Mouse (Mus musculus) lung, postnatal 0 days (tissue): ENCODE results near the gene Olfr830. TPM values are rescaled to one million over a fixed set of nuclear protein-coding genes. Genes with fewer than 3 reads are reported as not detected.
"Not testable (repeated sequence)": the region's sequence is repeated elsewhere in the genome, so short reads cannot be mapped to it uniquely, and the experiment has no call there.

Experiments used
- ATAC-seq: fragments of 200-750 bp; cut with Nextera tagmentation; 2 replicates; pipeline ENCODE4 v1.8.0; 2017; ENCODE audit warnings: moderate library complexity
- DNase-seq: peaks from one replicate; pipeline ENCODE4 v3.0.0-alpha.2; 2016; ENCODE audit warnings: low spot score
- H3K27ac ChIP-seq: fragments of 300-500 bp; sonication (generic); 2 replicates; pipeline ENCODE4 v1.5.1; 2014; ENCODE audit warnings: antibody characterized with exemption, mild to moderate bottlenecking, low read length, mixed read lengths
- H3K27me3 ChIP-seq: fragments of 300-500 bp; sonication (generic); replicated peaks from 2 replicates; pipeline ENCODE4 v1.6.1; 2014; ENCODE audit warnings: low read length, mixed read lengths; ENCODE audit not compliant: insufficient read depth
- H3K36me3 ChIP-seq: fragments of 300-500 bp; sonication (generic); 2 replicates; pipeline ENCODE4 v1.6.1; 2014; ENCODE audit warnings: low read length, mixed read lengths; ENCODE audit not compliant: insufficient read depth
- H3K4me1 ChIP-seq: fragments of 300-500 bp; sonication (generic); 2 replicates; pipeline ENCODE4 v1.6.1; 2014; ENCODE audit warnings: antibody characterized with exemption, low read depth, low read length, mixed read lengths; ENCODE audit not compliant: insufficient read depth
- H3K4me2 ChIP-seq: fragments of 300-500 bp; sonication (generic); replicated peaks from 2 replicates; pipeline ENCODE4 v1.6.1; 2014; ENCODE audit warnings: low read depth, mild to moderate bottlenecking, low read length, moderate library complexity, mixed read lengths
- H3K4me3 ChIP-seq: fragments of 300-500 bp; sonication (generic); 2 replicates; pipeline ENCODE4 v1.5.1; 2014; ENCODE audit warnings: low read depth, low read length
- H3K9ac ChIP-seq: fragments of 300-500 bp; sonication (generic); replicated peaks from 2 replicates; pipeline ENCODE4 v1.6.1; 2014; ENCODE audit warnings: low read depth, mild to moderate bottlenecking
- H3K9me3 ChIP-seq: fragments of 300-500 bp; sonication (generic); 2 replicates; pipeline ENCODE4 v1.6.1; 2016; ENCODE audit warnings: low read length, mixed read lengths
- CTCF ChIP-seq: IDR thresholded peaks from 2 replicates; pipeline ENCODE4 v1.5.1; 2016; ENCODE audit warnings: antibody characterized with exemption, mild to moderate bottlenecking
- EP300 ChIP-seq: IDR thresholded peaks from 2 replicates; pipeline ENCODE4 v1.6.1; 2016; ENCODE audit warnings: antibody characterized with exemption, mild to moderate bottlenecking, control low read depth
- WGBS: fragments of 180-500 bp; shearing (Covaris S2); extraction: QIAGEN DNeasy Blood & Tissue Kit; methylation state at CpG from one replicate; pipeline ENCODE4 v1.1.7; 2014; 5-methylcytosine and 5-hydroxymethylcytosine counted together
- polyA plus RNA-seq: library from polyadenylated mRNA; unstranded; fragments of >200 nt; fragmentation: Nextera tagmentation; extraction: Ambion mirVana; gene quantifications from 2 replicates; pipeline ENCODE4 v1.2.1, GENCODE M21; 2015

Gene Olfr830
- not detected in 2 replicates for polyA plus RNA-seq

GRCm38 (mm10) chr9:18874393-18874792 is at the start of gene Olfr830:
Olfr830 (plus strand) TSS chr9:18874693.
- no peaks in the 10 kb centered on the region for H3K27me3 ChIP-seq
- no peaks in the 10 kb centered on the region for H3K4me1 ChIP-seq
- no peak within 1 kb of the TSS for H3K9ac ChIP-seq
- no peak for TF ChIP-seq EP300
- TF ChIP-seq CTCF, result no peak
- DNase-seq (no peak), ATAC-seq (no peak)
- H3K27ac ChIP-seq, result no peak within 1 kb of the TSS
- H3K9me3 ChIP-seq, result no peaks in the 10 kb centered on the region
- no peaks in the 10 kb centered on the region for H3K36me3 ChIP-seq
- H3K4me2 ChIP-seq, result no peak within 1 kb of the TSS
- H3K4me3 ChIP-seq, result no peak within 1 kb of the TSS

- Histone ChIP-seq H3K9me3 (no peaks in the 10 kb centered on the region), H3K4me3 (no peak within 1 kb of the TSS)
- WGBS, result 51% methylated on average over 1 of the region's 1 CpGs
These were observed 19.9 kb upstream of the Olfr830 start, which contains the start of gene Olfr829 for GRCm38 (mm10) chr9:18854633-18855032. Olfr829 (plus strand) TSS chr9:18854933.

GRCm38 (mm10) chr9:18907699-18908098 is 33.2 kb downstream of the Olfr830 start:
- H3K4me1 ChIP-seq, H3K9ac ChIP-seq, ATAC-seq, H3K4me2 ChIP-seq, H3K27me3 ChIP-seq, H3K9me3 ChIP-seq, H3K36me3 ChIP-seq, H3K4me3 ChIP-seq, DNase-seq, H3K27ac ChIP-seq: not testable (repeated sequence)
- 64% methylated on average over 2 of the region's 2 CpGs for WGBS

More at GRCm38 (mm10) chr9:18854633-18855032, 19.9 kb upstream of the Olfr830 start, which contains the start of gene Olfr829:
- no peaks in the 10 kb centered on the region for H3K36me3 ChIP-seq
- DNase-seq (no peak), ATAC-seq (no peak)
- H3K4me1 ChIP-seq, result no peaks in the 10 kb centered on the region
- no peak within 1 kb of the TSS for H3K27ac ChIP-seq
- H3K4me2 ChIP-seq, result no peak within 1 kb of the TSS
- no peak within 1 kb of the TSS for H3K9ac ChIP-seq
- TF ChIP-seq EP300 (no peak), CTCF (no peak)
- no peaks in the 10 kb centered on the region for H3K27me3 ChIP-seq

GRCm38 (mm10) chr9:18927921-18928320 is 53.4 kb downstream of the Olfr830 start:
- H3K27me3 ChIP-seq, H3K9ac ChIP-seq, H3K4me2 ChIP-seq, H3K4me3 ChIP-seq, H3K36me3 ChIP-seq, H3K4me1 ChIP-seq, ATAC-seq, H3K9me3 ChIP-seq, DNase-seq, H3K27ac ChIP-seq: not testable (repeated sequence)
- 78% methylated on average over 14 of the region's 16 CpGs for WGBS

Other genes with a start within 250 kb of the Olfr830 start
- gene Muc16, start 200.2 kb upstream of the Olfr830 start, polyA plus RNA-seq, result 1.9 and 2.6 TPM in 2 replicates
- not detected in 2 replicates for gene Olfr24, start 110.7 kb upstream of the Olfr830 start, polyA plus RNA-seq
- gene Olfr828, start 55.2 kb upstream of the Olfr830 start, polyA plus RNA-seq, result not detected in 2 replicates
- gene Olfr829, start 19.8 kb upstream of the Olfr830 start, polyA plus RNA-seq, result not detected in 2 replicates
- gene Olfr832, start 62.4 kb downstream of the Olfr830 start, polyA plus RNA-seq, result not detected in 2 replicates
- not detected in 2 replicates for gene Olfr834, start 113.3 kb downstream of the Olfr830 start, polyA plus RNA-seq
- not detected in 2 replicates for gene Olfr835, start 158.0 kb downstream of the Olfr830 start, polyA plus RNA-seq
- gene Olfr836, start 245.7 kb downstream of the Olfr830 start, polyA plus RNA-seq, result not detected in 2 replicates